Comparison of ENCODE assay signal across 13 mouse cellular contexts in genomic region chr11:116646771-116647170, GRCm38 (mm10). TPM values are rescaled to one million over a fixed set of nuclear protein-coding genes. Genes with fewer than 3 reads are reported as not detected.
DNase-seq lines count a peak whose midpoint lies in the region; ATAC-seq and TF ChIP-seq lines count a peak whose summit lies in the region.
"Had no signal": no experiment of that assay in that cellular context is flagged by ENCODE, and none has a peak within 500 bp of the region (broad histone marks: within the 10 kb centered on the region; RNA-seq: fewer than 3 reads in every experiment).

No protein-coding gene starts in this region.

- peak overlapping the region; percentile 78 for H3K27ac ChIP-seq in kidney, postnatal 0 days
- H3K27ac ChIP-seq in embryonic facial prominence, embryonic 11.5 days (replicated peaks; ENCODE audit: low read depth, low read length), result peak overlapping the region; percentile 73; the same call in 1 of the 2 replicates
- peak overlapping the region; percentile 62; the same call in 1 of the 2 replicates for H3K27ac ChIP-seq in liver, embryonic 13.5 days

- H3K4me2 ChIP-seq in kidney, postnatal 0 days (ENCODE audit: low read length), result no peak overlapping the region
- H3K4me2 ChIP-seq in embryonic facial prominence, embryonic 11.5 days (ENCODE audit: low read depth, low read length), result no peak overlapping the region
- H3K4me2 ChIP-seq in liver, embryonic 13.5 days, result 0 out of 2 replicates have a peak overlapping the region, but pooled peaks have one; percentile 27
- H3K4me2 ChIP-seq: embryonic facial prominence, embryonic 12.5 days had no signal

- H3K4me1 ChIP-seq in kidney, postnatal 0 days (replicated peaks; ENCODE audit: insufficient read depth, low read length), result peaks cover 9% of the 10 kb centered on the region; the same call in 1 of the 2 replicates
- peaks cover 31% of the 10 kb centered on the region for H3K4me1 ChIP-seq in embryonic facial prominence, embryonic 11.5 days (ENCODE audit: control insufficient read depth, insufficient read depth, low read length)
- peaks cover 36% of the 10 kb centered on the region for H3K4me1 ChIP-seq in liver, embryonic 13.5 days (replicated peaks)

- no peak for TF ChIP-seq CTCF in kidney, postnatal 0 days (IDR thresholded peaks at IDR 0.05; ENCODE audit: low read depth)

- H3K9ac ChIP-seq in kidney, postnatal 0 days (ENCODE audit: low read depth, low read length), result no peak overlapping the region
- no peak overlapping the region for H3K9ac ChIP-seq in embryonic facial prominence, embryonic 11.5 days (replicated peaks; ENCODE audit: low read length)
- H3K9ac ChIP-seq in liver, embryonic 13.5 days, result peak overlapping the region; percentile 52; the same call in 1 of the 2 replicates
- H3K9ac ChIP-seq: embryonic facial prominence, embryonic 12.5 days had no signal

- ATAC-seq in kidney, postnatal 0 days (replicated peaks; ENCODE audit: low FRiP score, low read depth), result no peak
- no peak for ATAC-seq in embryonic facial prominence, embryonic 11.5 days (replicated peaks; ENCODE audit: insufficient number of reproducible peaks, low FRiP score, low TSS enrichment, low read depth)
- ATAC-seq in liver, embryonic 13.5 days (ENCODE audit: low read depth), result no peak
- ATAC-seq: CD4-positive, CD25-positive, alpha-beta regulatory T cell, adult 4 months had no signal

- intact Hi-C loops in gastrocnemius, postnatal 36 days (cut with DNase I), result no loop called here

- no peaks in the 10 kb centered on the region for H3K36me3 ChIP-seq in kidney, postnatal 0 days (ENCODE audit: insufficient read depth, low read length)
- H3K36me3 ChIP-seq in embryonic facial prominence, embryonic 11.5 days (replicated peaks; ENCODE audit: control insufficient read depth, insufficient read depth, low read depth, low read length), result no peaks in the 10 kb centered on the region
- no peaks in the 10 kb centered on the region for H3K36me3 ChIP-seq in liver, embryonic 13.5 days
- H3K36me3 ChIP-seq: embryonic facial prominence, embryonic 12.5 days had no signal

- peak; percentile 6 for DNase-seq in gastrocnemius, postnatal 10 days
- DNase-seq in gastrocnemius, postnatal 36 days, result no peak
- DNase-seq in kidney, postnatal 0 days (ENCODE audit: low spot score), result no peak
- DNase-seq in kidney, adult 11 months, result no peak
- no peak for DNase-seq in embryonic facial prominence, embryonic 11.5 days (ENCODE audit: low spot score)
- DNase-seq in liver, embryonic 13.5 days, result no peak
- DNase-seq in B cell, adult 2 months, result no peak
- no peak for DNase-seq in spleen, postnatal 36 days (ENCODE audit: low spot score in 2 of 2)
- DNase-seq: cerebellum, adult 8-10 months; thymus, adult 18-20 months had no signal

- WGBS in kidney, postnatal 0 days, result 86% methylated on average over 7 of the region's 7 CpGs
- 74% methylated on average over 7 of the region's 7 CpGs for WGBS in embryonic facial prominence, embryonic 11.5 days
- WGBS in liver, embryonic 13.5 days (ENCODE audit: insufficient replicate concordance), result 80% methylated on average over 7 of the region's 7 CpGs

- no peak overlapping the region for H3K4me3 ChIP-seq in kidney, postnatal 0 days (replicated peaks; ENCODE audit: low read depth, low read length)
- no peak overlapping the region for H3K4me3 ChIP-seq in embryonic facial prominence, embryonic 11.5 days (ENCODE audit: low read depth, low read length)
- H3K4me3 ChIP-seq in liver, embryonic 13.5 days (replicated peaks), result no peak overlapping the region
- H3K4me3 ChIP-seq: embryonic facial prominence, embryonic 12.5 days had no signal

- no peaks in the 10 kb centered on the region for H3K27me3 ChIP-seq in kidney, postnatal 0 days (ENCODE audit: insufficient read depth, low read length)
- no peaks in the 10 kb centered on the region for H3K27me3 ChIP-seq in embryonic facial prominence, embryonic 11.5 days (ENCODE audit: control insufficient read depth, insufficient read depth, low read length)
- peaks cover 45% of the 10 kb centered on the region for H3K27me3 ChIP-seq in liver, embryonic 13.5 days

- no peaks in the 10 kb centered on the region for H3K9me3 ChIP-seq in kidney, postnatal 0 days (replicated peaks; ENCODE audit: low read length)
- H3K9me3 ChIP-seq in embryonic facial prominence, embryonic 11.5 days (replicated peaks; ENCODE audit: control insufficient read depth, low read length), result no peaks in the 10 kb centered on the region
- H3K9me3 ChIP-seq in liver, embryonic 13.5 days (replicated peaks), result no peaks in the 10 kb centered on the region
- H3K9me3 ChIP-seq: embryonic facial prominence, embryonic 12.5 days had no signal

RNA-seq across cellular contexts. Expression of gene Prcd, which starts 6.6 kb away (rescaled TPM):
- total RNA-seq in gastrocnemius, postnatal 10 days (2021), result under 1 TPM in 1 of 2 experiments, not detected in 1; 0.81 TPM
- total RNA-seq in gastrocnemius, postnatal 36 days (2021), result under 1 TPM; 0.46 to 0.74 TPM
- polyA plus RNA-seq in kidney, postnatal 0 days (2015; fragmentation: Nextera tagmentation; extraction: Ambion mirVana), result 1.3 and 1.4 TPM in 2 replicates
- polyA plus RNA-seq in embryonic facial prominence, embryonic 11.5 days (2014; fragmentation: Nextera tagmentation; extraction: Ambion mirVana), result 0.43 and 0.77 TPM in 2 replicates
- polyA plus RNA-seq in liver, embryonic 13.5 days (2015; fragmentation: Nextera tagmentation; extraction: Ambion mirVana), result 0.31 and 0.33 TPM in 2 replicates
- polyA plus RNA-seq: CD4-positive, CD25-positive, alpha-beta regulatory T cell, adult 4 months had no signal

RNA-seq across cellular contexts. Expression of gene Cygb, which starts 7.3 kb away (rescaled TPM):
- total RNA-seq in gastrocnemius, postnatal 10 days (2021), result 10 to 100 TPM; 26.6 to 30.3 TPM
- total RNA-seq in gastrocnemius, postnatal 36 days (2021), result 10 to 100 TPM in 1 of 2 experiments, 1 to 10 TPM in 1; 8.4 to 13.6 TPM
- polyA plus RNA-seq in kidney, postnatal 0 days (2015; fragmentation: Nextera tagmentation; extraction: Ambion mirVana), result 35.2 and 37.5 TPM in 2 replicates
- polyA plus RNA-seq in embryonic facial prominence, embryonic 11.5 days (2014; fragmentation: Nextera tagmentation; extraction: Ambion mirVana), result 3.5 and 3.8 TPM in 2 replicates
- polyA plus RNA-seq in liver, embryonic 13.5 days (2015; fragmentation: Nextera tagmentation; extraction: Ambion mirVana), result 0.60 and 0.70 TPM in 2 replicates
- total RNA-seq: hematopoietic stem cell, adult 5-6 weeks had no signal
- polyA plus RNA-seq: CD4-positive, CD25-positive, alpha-beta regulatory T cell, adult 4 months had no signal

RNA-seq across cellular contexts. Expression of gene Rhbdf2, which starts 20.0 kb away (rescaled TPM):
- 1 to 10 TPM; 5.2 to 8.4 TPM for total RNA-seq in gastrocnemius, postnatal 10 days (2021)
- 10 to 100 TPM in 1 of 2 experiments, 1 to 10 TPM in 1; 9.4 to 10.2 TPM for total RNA-seq in gastrocnemius, postnatal 36 days (2021)
- polyA plus RNA-seq in kidney, postnatal 0 days (2015; fragmentation: Nextera tagmentation; extraction: Ambion mirVana), result 8.8 and 9.0 TPM in 2 replicates
- polyA plus RNA-seq in embryonic facial prominence, embryonic 11.5 days (2014; fragmentation: Nextera tagmentation; extraction: Ambion mirVana), result 2.8 and 3.1 TPM in 2 replicates
- 5.8 and 6.6 TPM in 2 replicates for polyA plus RNA-seq in liver, embryonic 13.5 days (2015; fragmentation: Nextera tagmentation; extraction: Ambion mirVana)
